Mouse (Mus musculus) cerebellum, postnatal 36 days (tissue): Measurements from ENCODE around the gene Cat.

Experiments
- DNase-seq, 2 experiments: peaks; one replicate each; pipeline ENCODE4 v3.0.0; 2021 to 2022; ENCODE audit warnings: mixed read lengths in 2 of 2

Gene Cat

GRCm38 (mm10) chr2:103435110-103435509, 49.9 kb downstream of the Cat start:
- DNase-seq, result no peak

GRCm38 (mm10) chr2:103432695-103433275, 52.2 kb downstream of the Cat start:
- no peak for DNase-seq

- no peak for DNase-seq
These were observed 54.2 kb downstream of the Cat start for GRCm38 (mm10) chr2:103430712-103431111.

- no peak for DNase-seq
These were observed 56.6 kb downstream of the Cat start for GRCm38 (mm10) chr2:103428356-103428755.

GRCm38 (mm10) chr2:103425456-103426063, 59.4 kb downstream of the Cat start:
- DNase-seq, result no peak

GRCm38 (mm10) chr2:103424349-103425026, 60.5 kb downstream of the Cat start:
- DNase-seq, result peak; percentile 58

- no peak for DNase-seq
These were observed 61.1 kb downstream of the Cat start for GRCm38 (mm10) chr2:103423884-103424283.

- DNase-seq, result no peak
These were observed 64.1 kb downstream of the Cat start for GRCm38 (mm10) chr2:103420650-103421507.

GRCm38 (mm10) chr2:103415774-103416173, 69.2 kb downstream of the Cat start:
- no peak for DNase-seq

- no peak for DNase-seq
These were observed 71.6 kb downstream of the Cat start for GRCm38 (mm10) chr2:103413381-103413780.

GRCm38 (mm10) chr2:103411816-103412215, 73.1 kb downstream of the Cat start:
- no peak for DNase-seq

- no peak for DNase-seq
These were observed 73.6 kb downstream of the Cat start, which contains the start of gene Elf5 for GRCm38 (mm10) chr2:103411348-103411747. TSS of gene Elf5 (plus strand) at chr2:103411688.

GRCm38 (mm10) chr2:103406239-103406638, 78.7 kb downstream of the Cat start:
- no peak for DNase-seq
